Mouse (Mus musculus): ENCODE data around the gene Ak5. TPM values are rescaled to one million over a fixed set of nuclear protein-coding genes. Genes with fewer than 3 reads are reported as not detected.

Gene Ak5
- total and polyA plus RNA-seq, 3 experiments: 0.13 to 0.79 (median 0.23) TPM

GRCm38 (mm10) chr3:152658592-152658991 lies 9.6 kb downstream of the Ak5 start:
- dilution Hi-C loops (cut with MboI; ENCODE audit: extremely low pct_ligation_motif_present, extremely low pct_unique_long_range_greater_than_20kb, low sequenced_read_pairs) (no loop called here), in situ Hi-C loops (cut with MboI; ENCODE audit: low pct_ligation_motif_present, low pct_unique_long_range_greater_than_20kb, low sequenced_read_pairs) (no loop called here)
- Histone ChIP-seq H3K4me1 (ENCODE audit: control insufficient read depth in 1 of 2, insufficient read depth in 2 of 2) (no peaks in the 10 kb centered on the region), H3K36me3 (replicated peaks in 1 of 2; ENCODE audit: control insufficient read depth in 1 of 2, insufficient read depth in 1 of 2, low read length in 1 of 2) (no peaks in the 10 kb centered on the region), H3K9ac (ENCODE audit: insufficient read depth, low read depth) (no peak overlapping the region), H3K79me2 (replicated peaks; ENCODE audit: control insufficient read depth, extremely low read depth, insufficient read depth, poor library complexity, severe bottlenecking) (no peaks in the 10 kb centered on the region), H3K9me3 (replicated peaks; ENCODE audit: low read length) (peaks cover 2% of the 10 kb centered on the region), H3K4me3 (replicated peaks in 1 of 3; ENCODE audit: low read depth in 2 of 3, low read length in 2 of 3, poor library complexity in 1 of 3) (no peak overlapping the region), H3K27ac (ENCODE audit: insufficient read depth, low read depth) (no peak overlapping the region), H3K27me3 (replicated peaks) (no peaks in the 10 kb centered on the region), H3K4me2 (ENCODE audit: insufficient read depth, low read depth, poor library complexity, severe bottlenecking) (no peak overlapping the region)
- DNase-seq (ENCODE audit: extremely low read depth): peak; percentile 35
- TF ChIP-seq RAD21 (IDR thresholded peaks at IDR 0.05; ENCODE audit: low read depth, low read length) (peak; percentile 50), TCF12 (IDR thresholded peaks at IDR 0.05; ENCODE audit: low read depth, low read length) (no peak), SMC3 (IDR thresholded peaks at IDR 0.05; ENCODE audit: low read depth, low read length) (peak; percentile 52), PAX5 (IDR thresholded peaks at IDR 0.05; ENCODE audit: low read length) (no peak), CTCF (conservative IDR thresholded peaks at IDR 0.05 in 1 of 2, IDR thresholded peaks at IDR 0.05 in 1 of 2; ENCODE audit: low read depth in 2 of 2, low read length in 2 of 2) (peak; percentile 14 to 55; a peak in 2 of 4 replicates)

- no peaks in the 10 kb centered on the region for H3K4me1 ChIP-seq (ENCODE audit: control insufficient read depth in 1 of 2, insufficient read depth in 2 of 2)
- no peak overlapping the region for H3K27ac ChIP-seq (ENCODE audit: insufficient read depth, low read depth)
- TF ChIP-seq JUN (IDR thresholded peaks at IDR 0.05; ENCODE audit: insufficient read depth, low read depth, low read length) (no peak), MAX (IDR thresholded peaks at IDR 0.05; ENCODE audit: low read length) (0 out of 2 replicates have a peak, but pooled peaks have one; percentile 20)
- H3K79me2 ChIP-seq (replicated peaks; ENCODE audit: control insufficient read depth, extremely low read depth, insufficient read depth, poor library complexity, severe bottlenecking): no peaks in the 10 kb centered on the region
- H3K4me3 ChIP-seq (replicated peaks in 1 of 3; ENCODE audit: low read depth in 2 of 3, low read length in 2 of 3, poor library complexity in 1 of 3): no peak overlapping the region
- H3K9me3 ChIP-seq (replicated peaks; ENCODE audit: low read length): no peaks in the 10 kb centered on the region
- DNase-seq (ENCODE audit: extremely low read depth): no peak
- no peaks in the 10 kb centered on the region for H3K36me3 ChIP-seq (replicated peaks in 1 of 2; ENCODE audit: control insufficient read depth in 1 of 2, insufficient read depth in 1 of 2, low read length in 1 of 2)
- dilution Hi-C loops (cut with MboI; ENCODE audit: extremely low pct_ligation_motif_present, extremely low pct_unique_long_range_greater_than_20kb, low sequenced_read_pairs) (no loop called here), in situ Hi-C loops (cut with MboI; ENCODE audit: low pct_ligation_motif_present, low pct_unique_long_range_greater_than_20kb, low sequenced_read_pairs) (no loop called here)
- H3K27me3 ChIP-seq (replicated peaks): no peaks in the 10 kb centered on the region
- H3K4me2 ChIP-seq (ENCODE audit: insufficient read depth, low read depth, poor library complexity, severe bottlenecking): no peak overlapping the region
- no peak overlapping the region for H3K9ac ChIP-seq (ENCODE audit: insufficient read depth, low read depth)
These were observed 16.2 kb downstream of the Ak5 start for GRCm38 (mm10) chr3:152651991-152652390.

GRCm38 (mm10) chr3:152644610-152645009 lies 23.6 kb downstream of the Ak5 start:
- in situ Hi-C loops (cut with MboI; ENCODE audit: low pct_ligation_motif_present, low pct_unique_long_range_greater_than_20kb, low sequenced_read_pairs): no loop called here
- dilution Hi-C loops (cut with MboI; ENCODE audit: extremely low pct_ligation_motif_present, extremely low pct_unique_long_range_greater_than_20kb, low sequenced_read_pairs): no loop called here

More at GRCm38 (mm10) chr3:152644610-152645009, 23.6 kb downstream of the Ak5 start:
- Histone ChIP-seq H3K4me1 (ENCODE audit: control insufficient read depth in 1 of 2, insufficient read depth in 2 of 2) (no peaks in the 10 kb centered on the region), H3K27me3 (replicated peaks) (no peaks in the 10 kb centered on the region), H3K9ac (ENCODE audit: insufficient read depth, low read depth) (no peak overlapping the region), H3K4me3 (replicated peaks in 1 of 3; ENCODE audit: low read depth in 2 of 3, low read length in 2 of 3, poor library complexity in 1 of 3) (no peak overlapping the region), H3K27ac (ENCODE audit: insufficient read depth, low read depth) (no peak overlapping the region), H3K9me3 (replicated peaks; ENCODE audit: low read length) (peaks cover 3% of the 10 kb centered on the region), H3K36me3 (replicated peaks in 1 of 2; ENCODE audit: control insufficient read depth in 1 of 2, insufficient read depth in 1 of 2, low read length in 1 of 2) (no peaks in the 10 kb centered on the region), H3K4me2 (ENCODE audit: insufficient read depth, low read depth, poor library complexity, severe bottlenecking) (no peak overlapping the region), H3K79me2 (replicated peaks; ENCODE audit: control insufficient read depth, extremely low read depth, insufficient read depth, poor library complexity, severe bottlenecking) (no peaks in the 10 kb centered on the region)
- TF ChIP-seq ETS1 (conservative IDR thresholded peaks at IDR 0.05; ENCODE audit: low read depth, low read length) (no peak), MXI1 (IDR thresholded peaks at IDR 0.05; ENCODE audit: low read depth, low read length) (no peak), IRF4 (IDR thresholded peaks at IDR 0.05; ENCODE audit: low read depth, low read length) (no peak), UBTF (IDR thresholded peaks at IDR 0.05; ENCODE audit: low read depth, low read length) (no peak), ZMIZ1 (IDR thresholded peaks at IDR 0.05; ENCODE audit: low read depth, low read length) (no peak), RCOR1 (conservative IDR thresholded peaks at IDR 0.05; ENCODE audit: low read depth, low read length) (no peak), ZC3H11A (IDR thresholded peaks at IDR 0.05; ENCODE audit: low read depth, low read length) (no peak), CHD2 (IDR thresholded peaks at IDR 0.05; ENCODE audit: low read length) (no peak), MYC (IDR thresholded peaks at IDR 0.05; ENCODE audit: low read depth, low read length) (no peak), ZKSCAN1 (IDR thresholded peaks at IDR 0.05; ENCODE audit: borderline replicate concordance, low read depth, low read length) (no peak), JUN (IDR thresholded peaks at IDR 0.05; ENCODE audit: insufficient read depth, low read depth, low read length) (no peak), KAT2A (IDR thresholded peaks at IDR 0.05; ENCODE audit: insufficient replicate concordance, low read length) (no peak), BHLHE40 (IDR thresholded peaks at IDR 0.05; ENCODE audit: low read depth, low read length) (no peak), GABPA (IDR thresholded peaks at IDR 0.05; ENCODE audit: insufficient replicate concordance, low read depth, low read length) (no peak), CTCF (conservative IDR thresholded peaks at IDR 0.05 in 1 of 2, IDR thresholded peaks at IDR 0.05 in 1 of 2; ENCODE audit: low read depth in 2 of 2, low read length in 2 of 2) (no peak), TCF12 (IDR thresholded peaks at IDR 0.05; ENCODE audit: low read depth, low read length) (no peak), JUND (conservative IDR thresholded peaks at IDR 0.05; ENCODE audit: low read depth, low read length) (no peak), RAD21 (IDR thresholded peaks at IDR 0.05; ENCODE audit: low read depth, low read length) (no peak), HCFC1 (IDR thresholded peaks at IDR 0.05; ENCODE audit: low read depth, low read length) (no peak), MAZ (IDR thresholded peaks at IDR 0.05; ENCODE audit: low read depth, low read length) (no peak)
- no peak for DNase-seq (ENCODE audit: extremely low read depth)

Measured in CH12.LX (cell line).